ENCODE assay signal across 7 mouse cellular contexts in genomic region chr19:44372969-44373368, GRCm38 (mm10). TPM values are rescaled to one million over a fixed set of nuclear protein-coding genes. Genes with fewer than 3 reads are reported as not detected.
DNase-seq lines count a peak whose midpoint lies in the region; ATAC-seq and TF ChIP-seq lines count a peak whose summit lies in the region.

No protein-coding gene starts in this region.

- no peak overlapping the region for H3K4me3 ChIP-seq in left cerebral cortex, adult 2 months

- peak; percentile 86 for DNase-seq in adipocyte (ENCODE audit: low spot score)
- peak; percentile 78 to 91 for DNase-seq in cerebellum, postnatal 25 days
- peak; percentile 65 to 75 for DNase-seq in gastrocnemius, adult 8-10 months (ENCODE audit: low spot score in 2 of 2)
- DNase-seq in hindlimb bud, embryonic 11.5 days (ENCODE audit: extremely low spot score, low read depth, low spot score): peak; percentile 33
- peak; percentile 65 to 70 for DNase-seq in left cerebral cortex, adult 2 months (ENCODE audit: extremely low spot score in 1 of 2, low spot score in 2 of 2)
- peak; percentile 67 for DNase-seq in spleen, adult 12 weeks (ENCODE audit: low spot score)

- no peak overlapping the region for H3K27ac ChIP-seq in left cerebral cortex, adult 2 months

- TF ChIP-seq CTCF in left cerebral cortex, adult 2 months (IDR thresholded peaks at IDR 0.05): peak; percentile 77

- ATAC-seq in megakaryocyte-erythroid progenitor cell, adult 5-6 weeks (replicated peaks; ENCODE audit: low FRiP score, low TSS enrichment, poor library complexity, severe bottlenecking): peak; percentile 98

- intact Hi-C loops in left cerebral cortex, adult 2 months (cut with DNase I): loop anchor here (1.0 to 2.0 kb wide), 2 partner anchors 46 to 172 kb away; partner anchors contain the start of gene Sec31b

RNA-seq across cellular contexts. Expression of gene Scd1, which starts 34.7 kb away (rescaled TPM):
- total RNA-seq in gastrocnemius, adult 8-10 months (2022): 10 to 100 TPM in 3 of 4 experiments, 1 to 10 TPM in 1; 9.2 to 25.2 (median 14.3) TPM
- 100 to 1,000 TPM; 133 to 177 TPM for total RNA-seq in left cerebral cortex, adult 2 months (2021)
- total RNA-seq in megakaryocyte-erythroid progenitor cell, adult 5-6 weeks (2014; fragmentation: Nextera tagmentation): 14.0 and 16.2 TPM in 2 replicates
- total RNA-seq in megakaryocyte-erythroid progenitor cell, adult 5-6 weeks (2017): 4.3 and 18.8 TPM in 2 replicates

RNA-seq across cellular contexts. Expression of gene Scd4, which starts 40.1 kb away (rescaled TPM):
- total RNA-seq in gastrocnemius, adult 8-10 months (2022): under 1 TPM in 1 of 4 experiments, not detected in 3; 0.13 TPM
- 1 to 10 TPM; 2.1 to 2.3 TPM for total RNA-seq in left cerebral cortex, adult 2 months (2021)
- total RNA-seq in megakaryocyte-erythroid progenitor cell, adult 5-6 weeks (2014; fragmentation: Nextera tagmentation): 0.69 and 2.1 TPM in 2 replicates
- total RNA-seq in megakaryocyte-erythroid progenitor cell, adult 5-6 weeks (2017): 0.38 TPM in 1 of 2 replicates, not detected in the other

Comparison
In these comparisons a context has a peak if more than half of its experiments do, and no peak if none do; other contexts are left out.
1. DNase-seq: peak in every context shown above with its lines; median percentile 86 in adipocyte; 84 in cerebellum, postnatal 25 days; 70 in gastrocnemius, adult 8-10 months; 68 in left cerebral cortex, adult 2 months; 67 in spleen, adult 12 weeks; 33 in hindlimb bud, embryonic 11.5 days.
2. RNA of gene Scd1, which starts 34.7 kb away (total RNA-seq): 133 to 177 TPM in left cerebral cortex, adult 2 months; 4.3 to 18.8 TPM in megakaryocyte-erythroid progenitor cell, adult 5-6 weeks and 9.2 to 25.2 TPM in gastrocnemius, adult 8-10 months; every median in the first group is over 4 times any median in the second.